Comparison of ENCODE assay signal across 28 mouse cellular contexts in genomic region chr1:93439321-93439720, GRCm38 (mm10). TPM values are rescaled to one million over a fixed set of nuclear protein-coding genes. Genes with fewer than 3 reads are reported as not detected.
DNase-seq lines count a peak whose midpoint lies in the region; ATAC-seq and TF ChIP-seq lines count a peak whose summit lies in the region.
"Had no signal": no experiment of that assay in that cellular context is flagged by ENCODE, and none has a peak within 500 bp of the region (broad histone marks: within the 10 kb centered on the region; RNA-seq: fewer than 3 reads in every experiment).

No protein-coding gene starts in this region.

- peaks cover 10% of the 10 kb centered on the region for H3K79me2 ChIP-seq in heart, adult 2 months (replicated peaks; ENCODE audit: control insufficient read depth, insufficient read depth, low read length)

- WGBS in heart, adult 2 months, result 41% methylated on average over 1 of the region's 1 CpGs
- 46% methylated on average over 1 of the region's 1 CpGs for WGBS in liver, postnatal 0 days (ENCODE audit: insufficient replicate concordance)
- 76% methylated on average over 1 of the region's 1 CpGs for WGBS in liver, embryonic 12.5 days (ENCODE audit: insufficient replicate concordance)
- 45% methylated on average over 1 of the region's 1 CpGs for WGBS in intestine, postnatal 0 days

- H3K4me1 ChIP-seq in heart, adult 2 months (ENCODE audit: control insufficient read depth, insufficient read depth, low read length), result peaks cover 5% of the 10 kb centered on the region
- peaks cover 12% of the 10 kb centered on the region; the same call in 1 of the 2 replicates for H3K4me1 ChIP-seq in liver, postnatal 0 days (ENCODE audit: insufficient read depth)
- peaks cover 21% of the 10 kb centered on the region for H3K4me1 ChIP-seq in liver, embryonic 12.5 days
- peaks cover 11% of the 10 kb centered on the region for H3K4me1 ChIP-seq in intestine, postnatal 0 days (replicated peaks; ENCODE audit: control insufficient read depth, insufficient read depth, low read length)

- no peak overlapping the region for H3K9ac ChIP-seq in heart, adult 2 months (ENCODE audit: low read depth, low read length)
- H3K9ac ChIP-seq in liver, postnatal 0 days (replicated peaks), result no peak overlapping the region
- no peak overlapping the region for H3K9ac ChIP-seq in liver, embryonic 12.5 days
- no peak overlapping the region for H3K9ac ChIP-seq in intestine, postnatal 0 days (ENCODE audit: low read depth, low read length)
- H3K9ac ChIP-seq: embryonic facial prominence, embryonic 13.5 days; embryonic facial prominence, embryonic 15.5 days; forebrain, embryonic 12.5 days had no signal

- no peak overlapping the region for H3K4me2 ChIP-seq in liver, postnatal 0 days (ENCODE audit: low read depth, low read length)
- no peak overlapping the region for H3K4me2 ChIP-seq in liver, embryonic 12.5 days
- H3K4me2 ChIP-seq in intestine, postnatal 0 days (replicated peaks; ENCODE audit: low read depth), result no peak overlapping the region
- H3K4me2 ChIP-seq: embryonic facial prominence, embryonic 13.5 days; embryonic facial prominence, embryonic 15.5 days; forebrain, embryonic 12.5 days had no signal

- H3K27ac ChIP-seq in heart, adult 2 months, result no peak overlapping the region
- H3K27ac ChIP-seq in liver, postnatal 0 days (ENCODE audit: low read depth), result 0 out of 2 replicates have a peak overlapping the region, but pooled peaks have one; percentile 5
- H3K27ac ChIP-seq in liver, embryonic 12.5 days, result no peak overlapping the region
- H3K27ac ChIP-seq in intestine, postnatal 0 days (ENCODE audit: low read depth, low read length), result 0 out of 2 replicates have a peak overlapping the region, but pooled peaks have one; percentile 8
- H3K27ac ChIP-seq: embryonic facial prominence, embryonic 13.5 days; embryonic facial prominence, embryonic 15.5 days; forebrain, embryonic 10.5 days; forebrain, embryonic 12.5 days had no signal

- peaks cover 29% of the 10 kb centered on the region for H3K36me3 ChIP-seq in heart, adult 2 months (ENCODE audit: control insufficient read depth, insufficient read depth, low read length)
- H3K36me3 ChIP-seq in liver, postnatal 0 days (replicated peaks; ENCODE audit: insufficient read depth, low read length), result peaks cover 53% of the 10 kb centered on the region
- H3K36me3 ChIP-seq in liver, embryonic 12.5 days, result peaks cover 83% of the 10 kb centered on the region
- H3K36me3 ChIP-seq in intestine, postnatal 0 days (ENCODE audit: control insufficient read depth, insufficient read depth), result peaks cover 55% of the 10 kb centered on the region

- TF ChIP-seq EP300 in heart, adult 2 months (IDR thresholded peaks at IDR 0.05; ENCODE audit: insufficient read depth, low read depth, low read length), result no peak
- no peak for TF ChIP-seq EP300 in liver, postnatal 0 days (IDR thresholded peaks at IDR 0.05; ENCODE audit: low read depth)

- intact Hi-C loops in heart, adult 2 months (cut with DNase I), result no loop called here

- peak; percentile 36 for DNase-seq in heart, adult 11 months
- no peak for DNase-seq in heart, adult 2 months
- DNase-seq in liver, postnatal 0 days, result no peak
- DNase-seq: adrenal gland, adult 2 months; adrenal gland, postnatal 10 days; adrenal gland, postnatal 25 days; B cell, adult 2 months; cerebellum, adult 11 months; cerebellum, adult 18-20 months; cerebellum, adult 8-10 months; cerebellum, adult 9-11 months; cerebellum, postnatal 14 days; cerebellum, postnatal 36 days; embryo, embryonic 11 days had no signal

- no peak overlapping the region for H3K4me3 ChIP-seq in heart, adult 2 months
- no peak overlapping the region for H3K4me3 ChIP-seq in liver, postnatal 0 days (ENCODE audit: low read depth, low read length)
- no peak overlapping the region for H3K4me3 ChIP-seq in liver, embryonic 12.5 days
- no peak overlapping the region for H3K4me3 ChIP-seq in intestine, postnatal 0 days (ENCODE audit: low read depth, low read length)
- H3K4me3 ChIP-seq: embryonic facial prominence, embryonic 13.5 days; embryonic facial prominence, embryonic 15.5 days; erythroblast, embryonic 14.5 days; forebrain, embryonic 10.5 days; forebrain, embryonic 12.5 days had no signal

- no peaks in the 10 kb centered on the region for H3K27me3 ChIP-seq in heart, adult 2 months (ENCODE audit: control insufficient read depth, insufficient read depth, low read length)
- H3K27me3 ChIP-seq in liver, postnatal 0 days (ENCODE audit: insufficient read depth, low read length), result no peaks in the 10 kb centered on the region
- H3K27me3 ChIP-seq in liver, embryonic 12.5 days (replicated peaks), result no peaks in the 10 kb centered on the region
- no peaks in the 10 kb centered on the region for H3K27me3 ChIP-seq in intestine, postnatal 0 days (replicated peaks; ENCODE audit: control insufficient read depth, insufficient read depth, low read length)
- H3K27me3 ChIP-seq: CH12.LX; embryonic facial prominence, embryonic 13.5 days; embryonic facial prominence, embryonic 15.5 days; forebrain, embryonic 12.5 days; Patski had no signal

- no peaks in the 10 kb centered on the region for H3K9me3 ChIP-seq in liver, postnatal 0 days (ENCODE audit: low read length)
- no peaks in the 10 kb centered on the region for H3K9me3 ChIP-seq in liver, embryonic 12.5 days (replicated peaks)
- no peaks in the 10 kb centered on the region for H3K9me3 ChIP-seq in intestine, postnatal 0 days (ENCODE audit: control insufficient read depth)
- H3K9me3 ChIP-seq: embryonic facial prominence, embryonic 13.5 days; embryonic facial prominence, embryonic 15.5 days; forebrain, embryonic 10.5 days; forebrain, embryonic 12.5 days; G1E had no signal

- TF ChIP-seq POLR2A in heart, adult 2 months (IDR thresholded peaks at IDR 0.05; ENCODE audit: insufficient read depth, low read depth, low read length), result no peak

- TF ChIP-seq CTCF in heart, adult 2 months (IDR thresholded peaks at IDR 0.05), result no peak
- no peak for TF ChIP-seq CTCF in liver, postnatal 0 days (IDR thresholded peaks at IDR 0.05; ENCODE audit: low read depth)
- no peak for TF ChIP-seq CTCF in intestine, postnatal 0 days (IDR thresholded peaks at IDR 0.05; ENCODE audit: low read depth)

- peak; percentile 69 for ATAC-seq in liver, postnatal 0 days
- no peak for ATAC-seq in liver, embryonic 12.5 days
- ATAC-seq in intestine, postnatal 0 days, result peak; percentile 57; the same call in 1 of the 2 replicates
- no peak for ATAC-seq in activated CD4-positive, CD25-positive, alpha-beta regulatory T cell, adult 4 months
- ATAC-seq: CD4-positive, CD25-positive, alpha-beta regulatory T cell, adult 4 months; forebrain, embryonic 14.5 days; forebrain, embryonic 16.5 days; Patski had no signal

RNA-seq across cellular contexts. Expression of gene Hdlbp, which starts 39.3 kb away (rescaled TPM):
- total RNA-seq in heart, adult 2 months (2021), result 100 to 1,000 TPM; 507 to 604 TPM
- polyA plus RNA-seq in heart, adult 2 months (2012; rRNA removed), result 131 and 247 TPM in 2 replicates
- 106 and 131 TPM in 2 replicates for polyA plus RNA-seq in liver, postnatal 0 days (2015; fragmentation: Nextera tagmentation; extraction: Ambion mirVana)
- 88.7 and 92.8 TPM in 2 replicates for polyA plus RNA-seq in liver, embryonic 12.5 days (2016; fragmentation: Nextera tagmentation; extraction: Ambion mirVana)
- polyA plus RNA-seq in intestine, postnatal 0 days (2015; fragmentation: Nextera tagmentation; extraction: Ambion mirVana), result 170 and 175 TPM in 2 replicates
- 10 to 100 TPM; 44.1 to 58.8 TPM for polyA plus RNA-seq in activated CD4-positive, CD25-positive, alpha-beta regulatory T cell, adult 4 months (2017; shearing (Covaris generic))

Comparison
In these comparisons a context has a peak if more than half of its experiments do, and no peak if none do; other contexts are left out.
1. H3K27ac ChIP-seq: peak in liver, postnatal 0 days (single experiment) and intestine, postnatal 0 days (single experiment); none in heart, adult 2 months (single experiment) and liver, embryonic 12.5 days (single experiment).
2. ATAC-seq: peak in liver, postnatal 0 days (single experiment) and intestine, postnatal 0 days (single experiment); none in liver, embryonic 12.5 days (single experiment) and activated CD4-positive, CD25-positive, alpha-beta regulatory T cell, adult 4 months (single experiment).